Mouse (Mus musculus) testis, adult 2 months (tissue): Measurements from ENCODE around the gene Syncrip.

Experiments used
- CTCF ChIP-seq: fragments of 200-500 bp; IDR thresholded peaks from 2 replicates; pipeline ENCODE4 v1.5.1; 2012; ENCODE audit warnings: low read depth, mild to moderate bottlenecking, inconsistent platforms, low read length, moderate library complexity; ENCODE audit not compliant: control insufficient read depth, insufficient read depth, insufficient replicate concordance
- POLR2A ChIP-seq: fragments of 200-500 bp; IDR thresholded peaks from 2 replicates; pipeline ENCODE4 v1.6.1; 2012; ENCODE audit warnings: low read depth, mild to moderate bottlenecking, inconsistent platforms, low read length, moderate library complexity; ENCODE audit not compliant: control insufficient read depth

- no peak for TF ChIP-seq POLR2A
- TF ChIP-seq CTCF = no peak
Observed at GRCm38 (mm10) chr9:88529571-88529970, 47.2 kb upstream of the Syncrip start.
